Mouse (Mus musculus): ENCODE measurements around the gene Arfip1. TPM values are rescaled to one million over a fixed set of nuclear protein-coding genes. Genes with fewer than 3 reads are reported as not detected.
A peak's percentile ranks its signal among the peaks of the same experiment; 100 is the strongest.
"Not testable (repeated sequence)": the region's sequence is repeated elsewhere in the genome, so short reads cannot be mapped to it uniquely, and the experiment has no call there.

The Arfip1 gene
- total RNA-seq, 2 experiments from 2014 or later = 14.7 to 15.5 TPM

DNA sequence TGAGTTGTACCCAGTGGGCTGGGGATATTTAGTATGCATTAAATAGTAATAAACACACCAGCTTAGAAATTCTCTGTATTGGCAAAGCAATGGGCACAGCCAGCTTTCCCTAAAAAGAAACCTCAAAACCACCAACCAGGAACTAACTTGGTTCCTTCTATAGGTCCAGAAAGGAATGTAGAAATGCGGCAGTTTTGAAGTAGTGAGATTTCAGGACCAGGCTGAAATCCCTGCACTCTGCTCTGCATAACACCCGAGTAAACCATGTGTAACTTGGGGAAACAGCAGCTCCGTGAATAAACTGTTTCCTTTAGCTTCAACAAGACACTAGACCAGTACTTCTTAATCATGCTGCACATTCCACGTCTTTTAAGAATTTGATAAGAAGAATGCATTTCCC lies 1.7 kb downstream of the Arfip1 start:
- no peak for DNase-seq

DNA sequence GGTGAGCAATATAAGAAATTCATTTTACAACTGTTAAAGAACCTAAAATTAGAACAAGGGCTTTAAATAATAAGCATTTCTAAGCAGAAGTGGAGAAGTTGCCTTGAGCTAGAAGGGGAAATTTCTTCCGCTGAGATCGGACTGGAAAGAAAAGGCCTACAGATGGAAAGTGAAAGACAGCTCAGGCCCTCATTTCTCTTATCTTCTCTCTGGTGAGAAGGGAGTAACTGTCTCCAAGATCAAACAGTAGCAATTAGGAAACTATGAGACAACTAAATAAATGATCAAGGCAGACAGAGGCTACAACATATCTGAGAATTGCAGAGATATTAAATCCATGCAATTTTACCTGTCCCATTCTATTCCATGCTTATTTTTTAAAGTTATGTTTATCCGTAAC lies 11.9 kb downstream of the Arfip1 start:
- no peak for DNase-seq

DNA sequence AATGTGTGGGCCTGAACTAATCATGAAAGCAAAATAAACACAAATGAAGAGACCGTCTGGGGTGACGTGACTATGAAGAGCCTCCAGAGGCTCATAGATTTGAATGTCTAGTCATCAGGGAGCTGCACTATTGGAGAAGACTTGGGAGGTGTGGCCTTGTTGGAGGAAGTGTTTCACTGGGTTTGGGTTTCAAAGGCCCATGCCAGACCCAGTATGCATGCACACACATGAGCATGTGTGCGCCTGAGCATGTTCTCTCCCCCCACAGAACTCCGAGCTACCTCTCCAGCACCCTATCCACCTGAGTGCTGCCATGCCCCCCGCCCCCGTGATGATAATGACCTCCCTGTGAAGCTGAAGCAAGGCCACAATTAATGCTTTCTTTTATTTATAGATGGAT lies 12.8 kb downstream of the Arfip1 start:
- no peak for DNase-seq

DNA sequence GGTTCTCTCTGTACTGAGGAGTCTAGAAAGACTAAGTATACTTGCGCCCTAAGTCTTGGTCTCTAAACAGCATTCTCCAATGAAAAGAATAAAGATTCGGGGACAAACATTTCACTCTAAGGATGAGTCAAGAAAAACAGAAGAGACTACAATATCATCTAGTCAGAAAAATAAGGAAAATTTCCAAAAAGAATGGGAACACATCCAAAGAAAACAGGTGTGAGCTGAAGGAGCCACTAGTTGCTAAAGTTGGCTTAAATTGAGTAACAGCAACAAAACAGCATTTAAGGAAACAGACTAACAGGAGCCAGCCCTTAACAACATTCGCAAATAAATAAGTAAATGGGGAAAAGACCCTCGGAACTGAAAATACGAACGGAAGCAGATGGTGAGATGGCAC lies 13.9 kb downstream of the Arfip1 start:
- peak in 1 of 2 experiments; percentile 41 for DNase-seq

DNA sequence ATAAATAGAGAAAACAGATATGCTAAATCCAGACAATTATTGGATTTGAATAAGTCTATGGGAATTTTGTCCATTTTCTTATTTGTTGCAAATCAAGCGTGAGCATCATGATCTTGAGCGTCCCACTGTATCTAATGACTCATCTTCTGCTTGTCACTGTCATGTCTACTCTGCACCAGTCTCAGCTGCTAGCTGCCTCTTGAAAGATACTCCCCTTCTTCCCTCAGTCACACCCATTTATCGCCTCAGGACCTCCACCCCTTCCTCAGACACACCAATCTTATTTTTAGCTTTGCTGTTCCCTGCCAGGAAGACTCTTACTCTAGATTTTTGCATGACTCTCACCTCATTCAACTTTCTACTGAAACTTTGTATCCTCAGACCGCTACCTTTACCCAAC lies 19.0 kb downstream of the Arfip1 start:
- no peak for DNase-seq

DNA sequence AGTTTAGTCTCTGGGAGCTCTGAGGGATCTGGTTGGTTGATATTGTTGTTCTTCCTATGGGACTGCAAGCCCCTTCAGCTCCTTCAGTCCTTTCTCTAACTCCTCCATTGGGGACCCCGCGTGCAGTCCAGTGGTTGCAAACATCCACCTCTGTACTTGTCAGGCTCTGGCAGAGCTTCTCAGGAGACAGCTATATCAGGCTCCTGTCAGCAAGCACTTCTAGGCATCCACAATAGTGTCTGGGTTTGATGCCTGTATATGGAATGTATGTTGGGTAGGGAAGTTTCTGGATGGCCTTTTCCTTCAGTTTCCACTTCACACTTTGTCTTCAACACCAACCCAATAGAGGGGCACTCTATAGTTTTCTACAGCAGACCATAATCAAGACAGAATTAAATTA lies 19.5 kb downstream of the Arfip1 start:
- not testable (repeated sequence) for DNase-seq

DNA sequence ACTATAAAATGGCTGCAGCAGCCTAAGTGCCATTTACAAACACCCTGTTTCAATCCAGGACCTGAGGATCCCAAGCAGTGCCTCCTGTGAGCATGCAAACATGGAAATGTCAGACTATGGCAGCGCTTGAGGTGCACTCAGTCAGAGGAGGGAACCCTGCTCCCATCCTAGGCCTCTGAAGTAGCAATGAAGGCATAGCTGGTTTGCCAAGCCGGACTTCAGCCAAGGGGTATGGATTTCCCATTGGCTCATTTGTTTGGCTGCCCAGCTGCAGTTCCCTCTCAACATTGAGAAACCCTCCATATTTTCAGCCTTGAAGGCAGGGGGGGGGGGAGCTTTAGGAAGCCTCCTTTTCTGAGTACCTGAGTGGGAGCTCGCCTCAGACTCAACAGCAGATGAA lies 24.1 kb downstream of the Arfip1 start:
- DNase-seq = no peak

DNA sequence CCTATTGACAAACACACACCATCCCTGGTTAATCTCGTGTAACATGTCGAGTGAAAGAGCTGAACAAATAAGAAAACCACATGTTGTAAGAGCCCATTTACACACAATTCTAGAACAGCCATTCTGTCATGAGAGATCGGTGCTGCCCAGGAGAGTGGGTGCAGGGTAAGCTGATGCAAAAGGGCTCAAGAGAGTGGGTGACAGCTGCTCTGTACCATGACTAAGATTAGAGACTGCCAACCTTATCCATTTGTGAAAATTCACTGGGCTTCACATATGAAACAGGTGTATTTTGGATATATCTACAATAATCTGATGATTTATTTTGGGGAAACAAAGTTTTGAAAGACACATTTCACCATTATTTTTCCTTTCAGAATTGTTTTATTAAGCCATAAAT lies 26.6 kb downstream of the Arfip1 start:
- DNase-seq = no peak

DNA sequence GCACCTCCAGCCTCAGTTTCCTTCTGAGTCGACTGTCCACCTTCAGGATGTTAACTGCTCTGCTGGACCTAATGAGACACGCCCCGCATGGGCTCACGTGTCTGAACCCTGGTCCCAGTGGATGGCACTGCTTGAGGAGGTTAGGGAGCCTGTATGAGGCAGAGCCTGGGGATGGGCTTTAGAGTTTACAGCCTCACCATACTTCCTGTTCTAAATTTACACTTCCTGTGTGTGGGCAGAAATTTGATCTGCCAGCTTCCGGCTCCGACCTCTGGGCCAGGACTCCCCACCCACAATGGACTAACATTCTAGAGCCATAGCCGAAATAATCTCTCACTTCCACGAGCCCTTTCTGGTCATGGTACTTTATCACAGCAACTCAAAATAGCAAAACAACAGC lies 35.2 kb downstream of the Arfip1 start:
- peak in 1 of 2 experiments; percentile 19 for DNase-seq

DNA sequence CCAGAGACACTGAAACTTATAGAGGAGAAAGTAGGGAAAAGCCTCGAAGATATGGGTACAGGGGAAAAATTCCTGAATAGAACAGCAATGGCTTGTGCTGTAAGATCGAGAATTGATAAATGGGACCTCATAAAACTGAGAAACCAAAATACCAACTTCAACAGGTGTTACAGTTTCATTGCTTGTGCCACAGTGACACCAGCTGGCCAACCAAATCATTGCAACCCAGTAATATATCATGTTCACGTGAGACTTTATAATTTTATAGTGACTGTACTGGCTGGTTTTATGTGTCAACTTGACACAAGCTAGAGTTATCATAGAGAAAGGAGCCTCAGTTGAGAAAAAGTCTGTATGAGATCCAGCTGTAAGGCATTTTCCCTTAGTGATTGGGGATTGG lies 40.0 kb downstream of the Arfip1 start:
- DNase-seq = peak; percentile 37 to 84

DNA sequence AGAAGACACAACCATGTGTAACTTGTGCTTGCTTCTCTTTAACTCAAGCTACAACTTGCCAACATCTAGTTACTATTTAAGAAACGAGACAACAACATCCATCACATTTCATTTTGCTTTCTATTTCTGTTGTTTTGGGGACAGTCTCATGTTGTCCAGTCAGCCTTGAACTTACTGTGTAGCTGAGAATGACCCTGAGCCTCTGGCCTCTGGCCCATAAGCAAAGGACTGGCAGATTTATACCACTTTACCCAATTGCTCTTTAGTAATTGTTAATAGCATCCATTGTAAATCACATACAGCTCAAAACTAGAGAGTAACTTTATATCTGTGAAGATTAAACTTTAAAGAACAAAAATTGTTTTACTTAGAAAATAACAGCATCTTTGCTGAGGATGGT lies 40.5 kb downstream of the Arfip1 start:
- DNase-seq = no peak

DNA sequence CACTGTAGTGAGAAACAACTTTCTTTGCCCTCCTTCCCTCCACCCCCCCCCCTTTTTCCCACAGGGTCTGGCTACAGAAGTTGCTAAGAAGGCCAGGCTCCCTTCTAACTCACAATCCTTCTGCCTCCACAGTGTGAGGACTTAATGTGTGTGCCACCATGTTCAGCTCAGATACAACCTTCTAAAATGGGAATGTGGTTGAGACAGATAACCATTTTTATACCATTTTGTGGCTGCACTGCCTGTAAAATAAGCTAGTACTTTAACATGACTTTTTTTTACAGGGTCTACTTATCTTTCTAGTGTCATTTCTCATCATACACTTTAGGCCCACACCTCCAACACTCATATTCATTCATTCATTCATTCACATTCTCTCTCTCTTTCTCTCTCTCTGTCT lies 41.8 kb downstream of the Arfip1 start:
- DNase-seq = no peak

DNA sequence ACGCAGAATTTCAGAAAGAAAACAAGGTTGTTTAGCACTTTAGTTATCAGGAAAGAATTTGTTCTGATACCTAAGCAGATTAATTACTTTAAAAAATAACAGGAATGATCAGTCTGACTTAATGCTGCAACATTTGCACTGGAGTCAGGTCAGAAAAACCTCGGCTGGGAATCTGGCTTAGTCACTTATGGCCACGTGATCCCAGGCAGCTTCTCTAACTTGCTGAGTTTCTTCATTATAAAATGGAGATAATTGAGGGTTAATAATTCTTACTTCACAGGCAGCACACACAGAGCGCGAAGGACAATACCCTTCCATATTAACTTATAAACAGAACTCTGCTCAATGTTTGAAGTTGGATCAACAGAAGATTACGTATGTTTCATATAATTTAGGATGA lies 45.4 kb downstream of the Arfip1 start:
- no peak for DNase-seq

DNA sequence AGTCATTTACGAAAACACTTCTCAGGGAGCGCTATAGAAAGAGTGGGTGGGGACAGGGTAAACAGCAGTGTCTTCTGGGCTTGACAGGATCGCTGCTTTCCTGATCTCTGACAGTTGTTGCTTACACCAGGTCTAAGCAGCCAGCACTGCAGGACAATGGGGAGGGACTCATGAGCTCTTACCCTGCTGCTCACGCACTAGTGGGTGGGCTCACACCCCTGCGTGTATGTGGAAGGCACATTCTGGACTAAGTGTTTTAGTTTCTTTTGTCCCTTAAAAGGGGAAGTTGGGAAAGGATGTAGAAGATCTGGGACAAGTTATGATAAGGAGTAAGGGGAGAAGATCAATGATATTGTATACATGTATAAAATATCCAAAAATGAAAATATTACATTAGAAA lies 49.2 kb downstream of the Arfip1 start:
- DNase-seq = no peak

DNA sequence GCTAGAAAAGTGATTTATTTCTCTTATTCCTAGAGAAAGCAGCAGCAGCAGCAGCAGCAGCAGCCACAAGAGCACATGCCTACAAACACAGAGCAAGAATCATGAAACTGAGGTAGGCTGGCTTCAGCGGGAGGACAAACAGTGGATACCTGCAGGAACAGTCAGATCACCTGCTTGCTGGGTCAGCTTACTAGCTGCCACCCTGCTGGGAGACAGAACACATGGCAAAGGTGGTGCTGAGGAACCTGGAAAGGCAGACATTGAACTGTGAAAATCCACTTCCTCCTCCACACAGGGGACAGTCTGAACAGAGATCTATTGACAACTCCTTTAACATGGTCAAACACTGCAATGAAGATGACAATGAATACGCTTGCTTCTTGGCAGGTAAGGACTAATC lies 53.4 kb downstream of the Arfip1 start:
- no peak for DNase-seq

DNA sequence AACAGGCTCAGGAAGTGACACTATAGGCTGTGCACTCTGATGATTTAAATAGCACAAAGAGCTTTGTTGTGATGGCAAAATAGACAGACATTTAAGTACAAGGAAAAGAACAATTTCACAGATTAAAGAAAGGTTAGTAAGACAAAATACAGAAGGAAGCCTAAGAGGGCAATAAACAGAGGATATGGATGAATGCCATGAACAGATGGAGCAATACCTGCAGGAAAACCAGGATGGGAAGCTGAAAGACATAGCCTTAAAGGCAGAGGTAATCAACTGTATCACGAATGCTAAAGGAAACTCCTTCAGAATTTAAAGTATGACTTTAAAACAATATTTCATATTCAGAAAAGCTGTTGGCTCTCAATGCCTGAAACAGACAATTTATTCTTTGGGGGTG lies 57.5 kb downstream of the Arfip1 start:
- no peak for DNase-seq

DNA sequence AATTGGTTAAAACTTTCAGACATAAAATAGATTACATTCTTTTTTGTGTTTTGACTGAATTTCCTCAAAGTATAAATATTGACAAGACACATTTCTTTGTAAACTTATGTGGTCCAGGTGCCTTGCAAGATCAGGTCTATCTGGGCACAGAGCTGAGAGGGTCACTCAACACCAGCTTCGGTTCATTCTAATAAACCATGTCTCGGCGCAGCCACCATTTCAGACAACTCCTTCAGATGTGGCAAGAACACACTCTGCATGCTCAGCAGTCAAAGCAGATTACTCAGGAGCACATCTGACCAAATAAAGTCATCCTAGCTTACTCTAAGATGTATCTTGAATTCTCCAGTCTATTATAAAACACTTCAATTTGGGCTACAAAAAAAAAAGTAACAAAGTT lies 66.3 kb downstream of the Arfip1 start:
- DNase-seq = no peak

DNA sequence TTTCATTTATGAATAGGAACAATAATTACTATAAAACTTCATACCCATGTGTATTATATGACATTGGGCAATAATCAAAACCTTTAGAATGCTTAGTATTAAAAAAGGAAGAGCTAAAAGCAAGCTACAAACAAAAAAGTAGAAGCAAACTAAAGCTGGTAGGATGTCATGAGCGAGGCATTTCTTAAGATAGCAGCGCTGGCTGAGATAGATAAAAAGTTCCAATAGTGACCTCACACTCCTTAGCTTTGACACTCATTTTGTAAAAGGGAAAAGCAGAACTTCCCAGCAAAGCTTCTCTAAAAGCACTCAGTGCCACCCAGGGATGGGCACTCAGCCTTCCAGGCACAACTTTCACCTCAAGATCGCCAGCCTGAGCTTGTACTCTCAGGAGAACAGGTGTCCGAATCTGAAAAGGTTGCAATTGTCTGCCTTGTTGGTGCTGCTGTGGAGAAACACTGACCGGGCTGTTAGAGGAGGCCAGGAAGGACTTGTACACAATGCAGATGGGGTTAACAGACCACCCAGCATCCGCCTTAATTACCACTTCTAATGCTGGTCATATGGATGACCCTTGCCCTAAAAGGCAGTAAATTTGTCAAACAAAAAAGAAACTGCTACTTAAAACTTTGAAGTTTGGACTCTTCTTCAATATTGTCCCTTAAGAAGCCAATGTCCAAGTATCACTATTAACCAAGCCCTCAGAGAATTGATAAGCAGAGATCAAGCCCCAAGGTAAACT lies 69.5 kb downstream of the Arfip1 start:
- DNase-seq = no peak

DNA sequence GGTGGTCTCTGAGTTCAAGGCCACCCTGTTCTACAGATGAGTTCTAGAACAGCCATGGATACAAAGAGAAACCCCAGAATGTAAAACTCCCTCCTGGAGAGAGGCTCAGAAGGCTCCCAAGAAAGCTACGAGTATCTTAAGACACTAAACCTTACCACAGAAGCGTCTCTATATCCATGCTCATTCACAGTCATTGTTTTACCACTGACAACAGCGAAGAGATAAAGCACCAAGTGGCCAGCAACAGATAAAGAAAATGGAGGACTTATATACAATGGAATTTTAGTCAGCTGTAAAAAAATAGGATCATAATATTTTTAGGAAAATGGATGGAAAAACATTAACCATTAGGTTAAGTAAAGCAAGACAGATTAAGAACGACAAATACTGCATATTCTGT lies 77.2 kb downstream of the Arfip1 start:
- DNase-seq = no peak

DNA sequence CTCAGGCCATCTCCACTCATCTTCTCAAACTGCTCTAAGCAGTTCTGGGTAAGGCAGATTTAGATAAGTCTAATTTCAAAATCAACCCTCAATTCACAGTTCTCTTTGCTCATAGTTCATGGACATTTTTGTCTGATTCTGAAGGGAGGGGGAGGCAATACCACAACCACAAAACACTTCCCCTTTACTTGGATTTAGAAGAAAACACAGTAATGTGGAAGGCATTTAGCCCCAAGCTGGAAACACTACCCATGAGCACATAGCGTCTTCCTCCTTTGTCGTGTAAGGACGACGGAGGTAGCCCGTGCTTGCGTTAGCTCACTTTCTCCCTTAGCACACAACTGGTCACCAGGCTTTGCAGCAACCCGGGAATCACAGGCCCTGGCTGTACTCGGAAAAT lies 78.1 kb downstream of the Arfip1 start:
- DNase-seq = no peak

DNA sequence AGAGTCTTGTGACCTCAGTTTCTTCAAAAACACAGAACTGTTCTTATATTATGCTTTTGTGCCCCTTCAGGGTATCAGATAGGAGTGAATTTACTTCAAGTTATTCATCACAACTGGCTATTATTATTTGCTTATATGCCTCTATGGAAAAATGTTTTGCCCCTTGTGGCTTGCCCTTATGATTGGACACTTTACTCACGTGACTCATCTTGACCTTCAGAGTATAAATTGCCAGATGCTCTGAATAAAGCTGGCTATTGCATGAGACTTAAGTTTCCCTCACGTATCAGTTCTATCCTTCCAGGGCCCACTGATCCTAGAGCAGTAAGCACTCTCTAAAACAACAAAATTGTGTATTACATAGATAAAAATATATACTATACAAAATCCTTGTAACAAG lies 80.3 kb downstream of the Arfip1 start:
- DNase-seq = no peak

DNA sequence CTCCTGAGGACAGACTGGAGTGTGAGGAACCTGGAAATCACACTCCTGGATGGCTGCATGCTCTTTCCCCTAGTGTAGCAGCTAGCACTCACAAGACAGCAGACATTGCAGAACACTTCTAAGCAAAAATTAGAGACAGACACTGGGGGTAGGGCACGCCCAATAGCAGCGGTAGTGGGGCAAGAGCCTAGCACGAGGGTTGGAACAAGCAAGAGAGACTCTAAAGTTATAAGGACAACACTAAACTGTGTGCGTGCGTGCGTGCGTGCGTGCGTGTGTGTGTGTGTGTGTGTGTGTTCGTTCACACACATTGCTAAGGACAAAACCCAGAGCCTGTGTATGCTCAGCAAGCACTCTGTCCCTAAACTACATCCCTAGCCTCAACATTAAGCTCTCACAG lies 81.9 kb downstream of the Arfip1 start:
- DNase-seq = no peak

DNA sequence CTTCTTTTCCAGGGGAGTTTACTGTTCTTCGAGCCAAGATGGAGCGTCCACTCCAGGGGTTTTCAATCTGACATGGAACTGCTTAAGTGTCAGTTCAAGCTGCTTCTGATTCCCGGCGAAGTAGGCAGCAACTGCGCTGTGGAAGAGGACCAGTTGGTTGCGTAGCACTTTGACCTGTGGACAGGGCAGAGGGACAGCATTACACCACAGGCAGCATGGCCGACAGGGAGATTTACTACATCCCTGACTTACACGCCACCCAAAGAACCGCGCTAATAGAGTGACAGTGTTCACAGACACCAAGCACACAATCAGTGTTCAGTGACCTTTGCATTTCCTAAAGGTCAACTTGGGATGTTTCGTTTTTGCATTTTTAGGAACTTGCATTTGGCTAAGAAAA lies 84.7 kb downstream of the Arfip1 start:
- DNase-seq = no peak

DNA sequence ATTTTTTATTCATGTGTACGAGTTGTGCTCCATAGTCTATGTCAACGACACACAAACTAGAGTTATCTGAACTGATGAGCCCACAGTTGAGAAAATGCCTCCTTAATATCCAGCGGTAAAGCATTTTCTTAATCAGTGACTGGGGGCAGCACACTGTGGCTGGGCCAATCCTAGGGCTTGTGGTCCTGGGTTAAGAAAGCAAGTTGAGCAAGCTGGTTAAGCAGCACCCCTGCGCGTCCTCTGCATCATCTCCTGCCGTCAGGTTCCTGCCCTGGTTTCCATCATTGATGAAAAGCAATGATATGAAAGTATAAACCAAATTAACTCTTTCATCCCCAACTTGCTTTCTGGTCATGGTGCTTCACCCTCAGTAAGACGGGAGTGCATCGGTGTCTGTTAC lies 89.8 kb downstream of the Arfip1 start:
- DNase-seq = no peak

DNA sequence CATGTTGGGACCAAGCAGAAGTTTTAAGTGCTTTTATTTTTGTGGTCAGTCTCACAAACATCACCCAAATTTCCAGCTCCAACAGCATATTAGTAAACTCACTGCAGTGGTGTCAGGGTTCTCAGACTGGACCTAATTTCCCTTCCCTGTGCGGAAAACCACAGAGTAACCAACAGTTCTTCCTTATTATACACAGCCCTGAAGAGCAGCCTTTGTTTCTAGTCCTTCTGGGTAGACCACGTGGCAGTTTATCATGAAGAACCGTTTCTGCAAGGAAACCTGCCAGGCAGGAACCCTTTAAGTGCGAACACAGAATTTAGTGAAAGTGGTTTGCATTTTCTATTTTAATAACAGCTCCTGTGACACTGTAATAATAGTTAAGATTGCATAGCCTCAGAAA lies 90.3 kb downstream of the Arfip1 start:
- no peak for DNase-seq

Data from heart, adult 18-20 months (tissue).